Mouse (Mus musculus) cortical plate, adult 2 months (tissue): Measurements from ENCODE around the gene Tmem41a.

Experiments used
- CTCF ChIP-seq: fragments of 200-500 bp; IDR thresholded peaks from 2 replicates; pipeline ENCODE4 v1.5.1; 2011; ENCODE audit warnings: mild to moderate bottlenecking, control low read depth, low read length; ENCODE audit not compliant: insufficient read depth; ENCODE audit errors: extremely low read depth
- POLR2A ChIP-seq: fragments of 200-500 bp; IDR thresholded peaks from 2 replicates; pipeline ENCODE4 v1.6.1; 2011; ENCODE audit warnings: mild to moderate bottlenecking, low read length, control low read depth; ENCODE audit not compliant: insufficient read depth; ENCODE audit errors: extremely low read depth

DNA sequence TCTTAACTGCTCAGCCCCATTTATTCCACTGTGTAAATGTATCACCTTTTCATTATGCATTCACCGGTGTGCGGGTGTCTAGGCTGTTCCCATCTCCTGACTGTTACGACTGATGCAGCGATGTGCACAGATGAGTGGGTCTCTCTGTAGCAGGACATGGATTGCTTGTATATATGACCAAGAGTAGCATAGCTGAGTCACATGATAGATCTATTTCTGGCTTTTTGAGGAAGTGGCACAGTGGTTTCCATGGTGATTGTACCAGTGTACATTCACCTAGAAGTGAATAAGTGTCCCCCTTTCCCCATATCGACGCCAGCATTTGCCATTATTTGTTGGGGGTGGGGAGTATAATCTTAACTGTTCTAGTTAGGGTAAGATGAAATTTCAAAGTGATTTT lies 34.0 kb downstream of the Tmem41a start:
- no peak for TF ChIP-seq POLR2A
- no peak for TF ChIP-seq CTCF
